Mouse (Mus musculus) forebrain, postnatal 0 days (tissue): ENCODE measurements around the gene Dnase1l3. TPM values are rescaled to one million over a fixed set of nuclear protein-coding genes. Genes with fewer than 3 reads are reported as not detected.

Source experiments
- ATAC-seq: fragments of 200-750 bp; cut with Nextera tagmentation; 2 replicates; pipeline ENCODE4 v1.8.0; 2017; ENCODE audit warnings: mild to moderate bottlenecking, moderate library complexity
- DNase-seq: peaks from one replicate; pipeline ENCODE4 v3.0.0-alpha.2; 2015
- H3K27ac ChIP-seq: fragments of 300-500 bp; sonication (generic); 2 replicates; pipeline ENCODE4 v1.5.1; 2014; ENCODE audit warnings: low read depth, mild to moderate bottlenecking, antibody characterized with exemption, low read length, moderate library complexity, mixed read lengths
- H3K27me3 ChIP-seq: fragments of 300-500 bp; sonication (generic); 2 replicates; pipeline ENCODE4 v1.6.1; 2014; ENCODE audit warnings: mild to moderate bottlenecking, low read length, mixed read lengths; ENCODE audit not compliant: insufficient read depth
- H3K36me3 ChIP-seq: fragments of 300-500 bp; sonication (generic); 2 replicates; pipeline ENCODE4 v1.6.1; 2014; ENCODE audit warnings: mild to moderate bottlenecking, moderate library complexity; ENCODE audit not compliant: insufficient read depth
- H3K4me1 ChIP-seq: fragments of 300-500 bp; sonication (generic); 2 replicates; pipeline ENCODE4 v1.6.1; 2014; ENCODE audit warnings: antibody characterized with exemption; ENCODE audit not compliant: insufficient read depth
- H3K4me2 ChIP-seq: fragments of 300-500 bp; sonication (generic); 2 replicates; pipeline ENCODE4 v1.6.1; 2014; ENCODE audit warnings: low read depth, mild to moderate bottlenecking, moderate library complexity
- H3K4me3 ChIP-seq: fragments of 300-500 bp; sonication (generic); 2 replicates; pipeline ENCODE4 v1.5.1; 2014; ENCODE audit warnings: low read depth, low read length, mixed read lengths
- H3K9ac ChIP-seq: fragments of 300-500 bp; sonication (generic); 2 replicates; pipeline ENCODE4 v1.6.1; 2014; ENCODE audit warnings: mild to moderate bottlenecking
- H3K9me3 ChIP-seq: fragments of 300-500 bp; sonication (generic); 2 replicates; pipeline ENCODE4 v1.6.1; 2016; ENCODE audit warnings: low read length
- CTCF ChIP-seq: sonication (generic); IDR thresholded peaks from 2 replicates; pipeline ENCODE4 v1.5.1; 2016; ENCODE audit warnings: antibody characterized with exemption, control low read depth, low read depth
- WGBS: fragments of 180-500 bp; shearing (Covaris S2); extraction: QIAGEN DNeasy Blood & Tissue Kit; methylation state at CpG from one replicate; pipeline ENCODE4 v1.1.7; 2014; 5-methylcytosine and 5-hydroxymethylcytosine counted together
- polyA plus RNA-seq: library from polyadenylated mRNA; unstranded; fragments of >200 nt; fragmentation: Nextera tagmentation; extraction: Ambion mirVana; gene quantifications from 2 replicates; pipeline ENCODE4 v1.2.1, GENCODE M21; 2015
- total RNA-seq: library from RNA; depleted of rRNA; stranded (reverse); fragments of >200 nt; gene quantifications from 2 replicates; pipeline ENCODE4 v1.2.3, GENCODE M21; 2014; rRNA removed

The Dnase1l3 gene
- total RNA-seq: not detected in 2 replicates
- 0.05 and 0.10 TPM in 2 replicates for polyA plus RNA-seq

DNA sequence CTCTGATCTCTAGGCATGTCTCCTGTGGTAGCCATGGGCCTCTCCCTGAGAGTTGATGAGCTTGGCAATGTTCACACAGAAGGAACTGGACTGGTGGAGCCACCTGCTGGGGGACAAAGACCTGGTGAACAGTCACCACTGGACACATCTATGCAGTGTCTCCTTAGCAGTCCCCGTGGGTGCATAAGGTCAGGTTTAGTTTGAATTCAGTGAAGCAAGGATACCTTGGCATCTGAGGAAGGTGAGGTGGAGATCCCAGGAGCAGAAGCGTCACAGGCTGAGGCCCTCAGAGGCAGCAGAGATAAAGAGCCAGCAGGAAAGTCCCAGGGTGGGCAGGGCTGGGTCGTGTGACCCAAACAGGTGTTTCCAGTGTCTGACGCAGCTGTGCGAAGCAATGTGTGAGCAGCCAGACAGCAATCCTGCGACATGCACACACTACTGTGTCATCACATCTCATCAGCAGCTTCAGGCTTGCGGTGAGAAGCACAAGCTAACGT lies at the start of gene Dnase1l3:
Gene Dnase1l3 (minus strand): TSS at position 303 of the 497 bp plus-strand sequence.
- Histone ChIP-seq H3K9ac (no peak within 1 kb of the TSS), H3K4me2 (no peak within 1 kb of the TSS), H3K4me1 (0 out of 2 replicates have a peak, but pooled peaks cover 2% of the 10 kb centered on the region), H3K27ac (no peak within 1 kb of the TSS), H3K9me3 (no peaks in the 10 kb centered on the region), H3K36me3 (no peaks in the 10 kb centered on the region), H3K4me3 (no peak within 1 kb of the TSS), H3K27me3 (no peaks in the 10 kb centered on the region)
- DNase-seq (no peak), ATAC-seq (no peak)
- TF ChIP-seq CTCF: peak; percentile 39
- WGBS: 78% methylated on average over 8 of the region's 8 CpGs

DNA sequence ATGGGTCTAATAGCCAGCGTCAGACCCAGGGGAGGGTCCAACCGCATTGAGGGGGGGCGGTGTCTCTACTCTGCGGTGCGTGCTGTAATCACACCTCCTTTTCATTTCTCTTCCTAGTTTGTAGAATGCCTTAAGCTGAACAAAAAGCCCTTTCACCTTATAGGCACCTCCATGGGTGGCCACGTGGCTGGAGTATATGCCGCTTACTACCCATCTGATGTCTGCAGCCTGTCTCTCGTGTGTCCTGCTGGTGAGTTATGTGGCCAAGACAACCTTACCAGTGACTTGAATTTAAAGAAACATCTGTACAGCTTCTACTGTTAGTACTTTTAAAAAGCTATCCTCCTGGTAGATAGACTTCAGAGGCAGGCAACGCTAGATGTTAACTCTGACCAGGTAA lies 48.2 kb upstream of the Dnase1l3 start:
- Histone ChIP-seq H3K27me3 (no peaks in the 10 kb centered on the region), H3K27ac (no peak overlapping the region), H3K9me3 (no peaks in the 10 kb centered on the region), H3K4me3 (no peak overlapping the region), H3K4me2 (no peak overlapping the region), H3K9ac (no peak overlapping the region), H3K4me1 (no peaks in the 10 kb centered on the region), H3K36me3 (peaks cover 39% of the 10 kb centered on the region)
- WGBS: 93% methylated on average over 9 of the region's 9 CpGs
- ATAC-seq (no peak), DNase-seq (no peak)
- TF ChIP-seq CTCF: no peak

DNA sequence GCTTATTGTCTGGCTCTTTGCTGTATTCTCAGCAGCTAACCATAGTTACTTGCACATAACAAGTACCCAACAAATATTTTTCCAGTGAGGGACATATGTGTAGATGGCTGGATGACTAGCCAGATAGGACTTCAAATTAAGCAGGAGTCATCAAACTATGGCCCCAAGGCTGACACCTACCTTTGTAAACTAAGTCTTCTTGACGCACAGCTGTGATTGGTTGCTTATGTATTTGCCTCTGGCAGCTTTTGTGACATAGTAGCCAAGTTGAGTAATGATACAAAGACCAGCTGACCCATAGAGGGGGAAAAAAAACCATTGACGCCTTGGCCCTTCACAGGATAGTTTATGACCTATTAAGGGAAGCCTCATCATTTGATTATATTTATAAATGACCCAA lies 47.7 kb upstream of the Dnase1l3 start:
- no peak for TF ChIP-seq CTCF
- Histone ChIP-seq H3K27me3 (no peaks in the 10 kb centered on the region), H3K4me3 (no peak overlapping the region), H3K4me2 (no peak overlapping the region), H3K36me3 (peaks cover 37% of the 10 kb centered on the region), H3K9me3 (no peaks in the 10 kb centered on the region), H3K4me1 (no peaks in the 10 kb centered on the region), H3K27ac (no peak overlapping the region), H3K9ac (no peak overlapping the region)
- WGBS: 89% methylated on average over 2 of the region's 2 CpGs
- DNase-seq (no peak), ATAC-seq (no peak)

DNA sequence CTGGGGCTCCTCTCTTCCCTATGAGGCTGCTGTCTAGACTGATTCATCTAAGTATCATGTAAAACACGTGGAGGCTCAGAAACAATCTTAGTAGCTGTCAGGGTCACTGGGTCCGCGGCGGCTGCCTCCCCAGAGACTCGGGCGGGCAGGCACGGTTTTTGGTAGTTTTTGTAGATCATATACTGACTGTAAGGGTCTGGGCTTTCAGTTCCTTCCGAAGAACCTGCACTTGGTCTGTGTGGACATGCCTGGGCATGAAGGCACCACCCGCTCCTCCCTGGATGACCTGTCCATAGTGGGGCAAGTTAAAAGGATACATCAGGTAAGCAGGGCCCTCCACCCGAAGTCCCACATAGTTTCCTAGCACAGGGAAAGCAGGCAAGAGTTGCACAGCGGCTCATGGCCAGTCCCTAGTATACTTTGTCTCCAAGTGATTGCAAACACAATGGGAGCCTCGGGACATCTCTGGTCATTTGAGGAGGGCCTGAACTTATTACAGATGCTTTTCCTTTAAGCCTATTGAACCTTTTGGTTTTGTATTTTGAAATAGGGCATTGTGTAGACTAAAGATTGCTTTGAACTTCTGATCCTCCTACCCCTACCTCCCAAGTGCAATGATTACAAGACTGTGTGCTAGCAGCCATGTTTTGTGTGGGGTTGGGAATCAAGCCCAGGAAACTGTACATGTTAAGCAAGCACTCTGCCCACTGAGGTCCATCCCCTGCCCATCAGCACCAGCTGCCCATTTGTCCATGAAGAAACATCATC lies 46.7 kb upstream of the Dnase1l3 start:
- no peaks in the 10 kb centered on the region for H3K27me3 ChIP-seq
- no peak overlapping the region for H3K4me3 ChIP-seq
- 86% methylated on average over 12 of the region's 12 CpGs for WGBS
- H3K27ac ChIP-seq: no peak overlapping the region
- H3K4me2 ChIP-seq: no peak overlapping the region
- ATAC-seq (no peak), DNase-seq (no peak)
- no peaks in the 10 kb centered on the region for H3K9me3 ChIP-seq
- H3K9ac ChIP-seq: no peak overlapping the region
- no peak for TF ChIP-seq CTCF
- peaks cover 29% of the 10 kb centered on the region; the same call in 1 of the 2 replicates for H3K36me3 ChIP-seq
- no peaks in the 10 kb centered on the region for H3K4me1 ChIP-seq

DNA sequence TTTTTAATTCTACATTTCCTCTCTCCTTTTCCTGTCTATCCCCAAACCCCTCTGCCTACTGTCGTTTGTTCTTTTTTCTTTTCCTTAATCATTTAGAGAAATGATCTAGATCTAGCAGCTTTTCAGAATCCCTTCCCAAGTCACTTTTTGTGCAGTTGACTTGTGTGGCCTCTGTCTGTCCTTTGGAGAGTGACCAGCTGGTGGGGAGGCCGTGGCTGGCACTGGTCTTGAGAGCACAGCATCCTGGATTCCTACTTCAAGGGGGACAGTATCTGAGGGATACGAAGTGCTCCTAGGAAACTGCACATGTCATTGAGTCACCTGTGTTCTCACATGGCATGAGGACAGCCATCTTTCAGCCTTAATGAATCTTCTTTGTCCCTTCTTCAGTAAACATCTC lies 45.8 kb upstream of the Dnase1l3 start:
- no peak for DNase-seq
- 86% methylated on average over 3 of the region's 3 CpGs for WGBS
- no peaks in the 10 kb centered on the region for H3K27me3 ChIP-seq
- H3K36me3 ChIP-seq: peaks cover 24% of the 10 kb centered on the region; the same call in 1 of the 2 replicates
- H3K9ac ChIP-seq: no peak overlapping the region
- H3K4me1 ChIP-seq: no peaks in the 10 kb centered on the region
- no peak overlapping the region for H3K27ac ChIP-seq
- no peak for TF ChIP-seq CTCF
- H3K9me3 ChIP-seq: no peaks in the 10 kb centered on the region
- no peak for ATAC-seq
- H3K4me2 ChIP-seq: no peak overlapping the region
- no peak overlapping the region for H3K4me3 ChIP-seq

DNA sequence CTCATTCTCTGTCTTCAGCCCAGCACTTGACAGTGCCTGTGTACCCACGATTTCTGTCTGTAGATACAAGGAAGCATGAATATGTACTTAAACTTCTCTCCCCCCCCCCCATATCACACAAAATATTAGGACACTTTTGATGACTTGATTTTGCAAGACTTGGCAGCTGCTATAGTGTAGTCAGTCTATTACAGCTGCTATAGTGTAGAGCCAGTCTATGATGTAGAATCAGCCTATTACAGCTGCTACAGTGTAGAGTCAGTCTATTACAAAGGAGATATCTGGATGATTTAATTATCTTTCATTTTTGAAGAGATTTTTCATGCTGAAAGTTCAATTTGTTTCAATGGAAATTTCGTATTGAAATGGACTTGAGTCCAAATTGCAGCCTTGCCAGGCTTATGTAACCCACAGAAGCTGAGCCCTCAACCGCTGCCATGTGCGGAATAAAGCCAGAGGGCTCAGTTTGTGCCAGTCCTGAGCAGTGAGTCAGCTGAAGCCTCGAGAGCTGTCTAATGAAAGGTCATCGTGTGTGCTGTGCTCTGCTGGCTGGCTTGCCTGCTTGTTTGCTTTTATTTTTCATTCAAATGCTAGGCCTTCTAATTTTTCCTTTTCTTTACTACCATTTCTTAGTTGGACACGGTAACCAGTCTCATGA lies 44.5 kb upstream of the Dnase1l3 start:
- Histone ChIP-seq H3K27me3 (no peaks in the 10 kb centered on the region), H3K27ac (no peak overlapping the region), H3K4me1 (no peaks in the 10 kb centered on the region), H3K9me3 (no peaks in the 10 kb centered on the region), H3K4me2 (no peak overlapping the region), H3K36me3 (peaks cover 24% of the 10 kb centered on the region; the same call in 1 of the 2 replicates), H3K4me3 (no peak overlapping the region), H3K9ac (no peak overlapping the region)
- DNase-seq (peak; percentile 35), ATAC-seq (peak; percentile 65)
- WGBS: 62% methylated on average over 7 of the region's 7 CpGs
- no peak for TF ChIP-seq CTCF

DNA sequence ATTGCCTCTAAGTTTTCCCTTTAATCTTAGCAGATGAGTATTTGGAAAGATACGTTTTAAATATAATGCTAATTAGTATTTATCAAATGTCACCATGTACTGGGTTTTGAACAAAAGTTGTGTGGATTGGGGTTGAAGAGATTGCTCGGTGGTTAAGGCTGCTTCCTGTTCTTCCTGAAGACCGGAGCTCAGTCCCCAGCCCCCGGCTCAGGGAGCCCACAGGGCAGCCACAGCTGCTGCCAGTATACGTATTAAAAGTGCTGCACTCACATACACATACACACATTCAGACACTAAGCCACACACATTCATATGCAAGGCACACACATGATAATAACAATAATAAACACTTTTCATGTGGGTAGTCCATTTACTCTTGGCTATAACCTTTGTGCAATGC lies 43.8 kb upstream of the Dnase1l3 start:
- H3K27ac ChIP-seq: no peak overlapping the region
- H3K4me1 ChIP-seq: no peaks in the 10 kb centered on the region
- no peak overlapping the region for H3K4me3 ChIP-seq
- no peak overlapping the region for H3K4me2 ChIP-seq
- H3K9me3 ChIP-seq: no peaks in the 10 kb centered on the region
- ATAC-seq: no peak
- H3K9ac ChIP-seq: no peak overlapping the region
- peaks cover 21% of the 10 kb centered on the region; the same call in 1 of the 2 replicates for H3K36me3 ChIP-seq
- DNase-seq: no peak
- no peak for TF ChIP-seq CTCF
- no peaks in the 10 kb centered on the region for H3K27me3 ChIP-seq
- 84% methylated on average over 5 of the region's 5 CpGs for whole genome bisulfite sequencing
